13 mouse cellular contexts compared by ENCODE assay signal in genomic region chr2:181102161-181102560, GRCm38 (mm10). TPM values are rescaled to one million over a fixed set of nuclear protein-coding genes. Genes with fewer than 3 reads are reported as not detected.
DNase-seq lines count a peak whose midpoint lies in the region; ATAC-seq and TF ChIP-seq lines count a peak whose summit lies in the region.
"Had no signal": no experiment of that assay in that cellular context is flagged by ENCODE, and none has a peak within 500 bp of the region (broad histone marks: within the 10 kb centered on the region; RNA-seq: fewer than 3 reads in every experiment).

No protein-coding gene starts in this region.

- H3K4me1 ChIP-seq in midbrain, embryonic 10.5 days: peaks cover 16% of the 10 kb centered on the region
- no peaks in the 10 kb centered on the region for H3K4me1 ChIP-seq in midbrain, postnatal 0 days (ENCODE audit: insufficient read depth, low read length)
- peaks cover 8% of the 10 kb centered on the region; the same call in 1 of the 2 replicates for H3K4me1 ChIP-seq in embryonic facial prominence, embryonic 10.5 days
- H3K4me1 ChIP-seq in hindbrain, embryonic 13.5 days (replicated peaks): peaks cover 18% of the 10 kb centered on the region
- peaks cover 18% of the 10 kb centered on the region for H3K4me1 ChIP-seq in neural tube, embryonic 13.5 days (replicated peaks)

- intact Hi-C loops in heart, postnatal 25 days (cut with DNase I): no loop called here

- no peak for TF ChIP-seq CTCF in midbrain, postnatal 0 days (IDR thresholded peaks at IDR 0.05)

- peak overlapping the region; percentile 75 for H3K27ac ChIP-seq in midbrain, embryonic 10.5 days (replicated peaks)
- H3K27ac ChIP-seq in midbrain, postnatal 0 days (ENCODE audit: low read depth, low read length): no peak overlapping the region
- H3K27ac ChIP-seq in embryonic facial prominence, embryonic 10.5 days (replicated peaks): 0 out of 2 replicates have a peak overlapping the region, but pooled peaks have one; percentile 26
- H3K27ac ChIP-seq in hindbrain, embryonic 13.5 days: peak overlapping the region; percentile 79
- H3K27ac ChIP-seq in neural tube, embryonic 13.5 days (replicated peaks): peak overlapping the region; percentile 67
- H3K27ac ChIP-seq: heart, adult 2 months had no signal

- H3K9me3 ChIP-seq in midbrain, embryonic 10.5 days (replicated peaks): no peaks in the 10 kb centered on the region
- no peaks in the 10 kb centered on the region for H3K9me3 ChIP-seq in midbrain, postnatal 0 days (ENCODE audit: low read length)
- H3K9me3 ChIP-seq in embryonic facial prominence, embryonic 10.5 days: no peaks in the 10 kb centered on the region
- H3K9me3 ChIP-seq in hindbrain, embryonic 13.5 days: no peaks in the 10 kb centered on the region
- H3K9me3 ChIP-seq in neural tube, embryonic 13.5 days: no peaks in the 10 kb centered on the region

- H3K4me3 ChIP-seq in midbrain, embryonic 10.5 days: no peak overlapping the region
- no peak overlapping the region for H3K4me3 ChIP-seq in midbrain, postnatal 0 days (ENCODE audit: low read depth, low read length)
- no peak overlapping the region for H3K4me3 ChIP-seq in embryonic facial prominence, embryonic 10.5 days
- H3K4me3 ChIP-seq in hindbrain, embryonic 13.5 days: no peak overlapping the region
- H3K4me3 ChIP-seq in neural tube, embryonic 13.5 days: no peak overlapping the region
- H3K4me3 ChIP-seq: heart, adult 2 months had no signal

- WGBS in midbrain, embryonic 10.5 days: 19% methylated on average over 2 of the region's 2 CpGs
- WGBS in midbrain, postnatal 0 days: 11% methylated on average over 2 of the region's 2 CpGs
- 35% methylated on average over 2 of the region's 2 CpGs for WGBS in embryonic facial prominence, embryonic 10.5 days
- 12% methylated on average over 2 of the region's 2 CpGs for WGBS in hindbrain, embryonic 13.5 days
- 15% methylated on average over 2 of the region's 2 CpGs for WGBS in neural tube, embryonic 13.5 days

- ATAC-seq in midbrain, postnatal 0 days (ENCODE audit: low FRiP score): no peak
- peak; percentile 72 for ATAC-seq in hindbrain, embryonic 13.5 days (ENCODE audit: low FRiP score)
- ATAC-seq in neural tube, embryonic 13.5 days (ENCODE audit: low read depth): peak; percentile 64
- ATAC-seq in erythroid progenitor cell, adult 5-6 weeks (replicated peaks; ENCODE audit: low FRiP score, poor library complexity, severe bottlenecking): no peak

- no peaks in the 10 kb centered on the region for H3K36me3 ChIP-seq in midbrain, embryonic 10.5 days
- H3K36me3 ChIP-seq in midbrain, postnatal 0 days (ENCODE audit: insufficient read depth, low read length): 0 out of 2 replicates have a peak, but pooled peaks cover 3% of the 10 kb centered on the region
- H3K36me3 ChIP-seq in embryonic facial prominence, embryonic 10.5 days (replicated peaks): no peaks in the 10 kb centered on the region
- peaks cover 49% of the 10 kb centered on the region for H3K36me3 ChIP-seq in hindbrain, embryonic 13.5 days
- peaks cover 39% of the 10 kb centered on the region for H3K36me3 ChIP-seq in neural tube, embryonic 13.5 days

- no peaks in the 10 kb centered on the region for H3K27me3 ChIP-seq in midbrain, embryonic 10.5 days (ENCODE audit: low read depth, poor library complexity, severe bottlenecking)
- no peaks in the 10 kb centered on the region for H3K27me3 ChIP-seq in midbrain, postnatal 0 days (ENCODE audit: insufficient read depth, low read length)
- no peaks in the 10 kb centered on the region for H3K27me3 ChIP-seq in embryonic facial prominence, embryonic 10.5 days (replicated peaks; ENCODE audit: low read depth, poor library complexity, severe bottlenecking)
- no peaks in the 10 kb centered on the region for H3K27me3 ChIP-seq in hindbrain, embryonic 13.5 days
- H3K27me3 ChIP-seq in neural tube, embryonic 13.5 days: no peaks in the 10 kb centered on the region

- no peak overlapping the region for H3K4me2 ChIP-seq in midbrain, postnatal 0 days (ENCODE audit: low read depth, low read length, poor library complexity, severe bottlenecking)
- no peak overlapping the region for H3K4me2 ChIP-seq in hindbrain, embryonic 13.5 days
- no peak overlapping the region for H3K4me2 ChIP-seq in neural tube, embryonic 13.5 days

- peak; percentile 33 for DNase-seq in midbrain, embryonic 10.5 days (ENCODE audit: low spot score)
- no peak for DNase-seq in midbrain, postnatal 0 days (ENCODE audit: low spot score)
- DNase-seq in embryonic facial prominence, embryonic 10.5 days (ENCODE audit: low spot score): no peak
- DNase-seq in heart, adult 18-20 months: no peak
- DNase-seq in heart, postnatal 25 days (ENCODE audit: low spot score): no peak
- DNase-seq: cerebellum, postnatal 25 days; heart, adult 2 months; kidney, postnatal 36 days; thymus, postnatal 14 days had no signal

- no peak overlapping the region for H3K9ac ChIP-seq in midbrain, postnatal 0 days (replicated peaks; ENCODE audit: low read length, poor library complexity, severe bottlenecking)
- H3K9ac ChIP-seq in hindbrain, embryonic 13.5 days: peak overlapping the region; percentile 19; the same call in 1 of the 2 replicates
- H3K9ac ChIP-seq in neural tube, embryonic 13.5 days: peak overlapping the region; percentile 28; the same call in 1 of the 2 replicates

RNA-seq across cellular contexts. Expression of gene Kcnq2, which starts 32.9 kb away (rescaled TPM):
- polyA plus RNA-seq in midbrain, embryonic 10.5 days (2016; fragmentation: Nextera tagmentation; extraction: Ambion mirVana): 3.5 and 9.7 TPM in 2 replicates
- 134 and 162 TPM in 2 replicates for total RNA-seq in midbrain, postnatal 0 days (2014; rRNA removed)
- 33.8 and 40.6 TPM in 2 replicates for polyA plus RNA-seq in midbrain, postnatal 0 days (2015; fragmentation: Nextera tagmentation; extraction: Ambion mirVana)
- 1.8 and 1.9 TPM in 2 replicates for polyA plus RNA-seq in embryonic facial prominence, embryonic 10.5 days (2016; fragmentation: Nextera tagmentation; extraction: Ambion mirVana)
- 50.0 and 53.9 TPM in 2 replicates for polyA plus RNA-seq in hindbrain, embryonic 13.5 days (2015; fragmentation: Nextera tagmentation; extraction: Ambion mirVana)
- 43.9 TPM in 2 replicates for polyA plus RNA-seq in neural tube, embryonic 13.5 days (2015; fragmentation: Nextera tagmentation; extraction: Ambion mirVana)
- total RNA-seq in erythroid progenitor cell, adult 5-6 weeks (2015; ENCODE audit: low replicate concordance): not detected in 2 replicates
- total RNA-seq in erythroid progenitor cell, adult 5-6 weeks (2017; ENCODE audit: low replicate concordance): not detected in 2 replicates
- under 1 TPM in 1 of 2 experiments, not detected in 1; 0.03 TPM for total RNA-seq in heart, adult 18-20 months (2021)
- total RNA-seq in heart, postnatal 25 days (2021): under 1 TPM in 1 of 2 experiments, not detected in 1; 0.22 TPM

RNA-seq across cellular contexts. Expression of gene Eef1a2, which starts 54.7 kb away (rescaled TPM):
- polyA plus RNA-seq in midbrain, embryonic 10.5 days (2016; fragmentation: Nextera tagmentation; extraction: Ambion mirVana): 0.29 TPM in 1 of 2 replicates, not detected in the other
- 321 and 367 TPM in 2 replicates for total RNA-seq in midbrain, postnatal 0 days (2014; rRNA removed)
- polyA plus RNA-seq in midbrain, postnatal 0 days (2015; fragmentation: Nextera tagmentation; extraction: Ambion mirVana): 23.1 and 23.3 TPM in 2 replicates
- polyA plus RNA-seq in embryonic facial prominence, embryonic 10.5 days (2016; fragmentation: Nextera tagmentation; extraction: Ambion mirVana): 0.11 TPM in 1 of 2 replicates, not detected in the other
- 6.4 and 6.7 TPM in 2 replicates for polyA plus RNA-seq in hindbrain, embryonic 13.5 days (2015; fragmentation: Nextera tagmentation; extraction: Ambion mirVana)
- polyA plus RNA-seq in neural tube, embryonic 13.5 days (2015; fragmentation: Nextera tagmentation; extraction: Ambion mirVana): 7.7 and 8.9 TPM in 2 replicates
- total RNA-seq in erythroid progenitor cell, adult 5-6 weeks (2015; ENCODE audit: low replicate concordance): not detected in 2 replicates
- total RNA-seq in erythroid progenitor cell, adult 5-6 weeks (2017; ENCODE audit: low replicate concordance): not detected in 2 replicates
- 1,000 to 10,000 TPM; 1,477 to 1,557 TPM for total RNA-seq in heart, adult 18-20 months (2021)
- total RNA-seq in heart, postnatal 25 days (2021): 1,000 to 10,000 TPM; 1,438 to 1,541 TPM
- polyA plus RNA-seq: liver, embryonic 16.5 days had no signal

RNA-seq across cellular contexts. Expression of gene Chrna4, which starts 58.8 kb away (rescaled TPM):
- polyA plus RNA-seq in midbrain, embryonic 10.5 days (2016; fragmentation: Nextera tagmentation; extraction: Ambion mirVana): 17.9 and 23.8 TPM in 2 replicates
- total RNA-seq in midbrain, postnatal 0 days (2014; rRNA removed): 53.9 and 58.7 TPM in 2 replicates
- polyA plus RNA-seq in midbrain, postnatal 0 days (2015; fragmentation: Nextera tagmentation; extraction: Ambion mirVana): 43.6 and 47.8 TPM in 2 replicates
- 5.5 and 6.7 TPM in 2 replicates for polyA plus RNA-seq in embryonic facial prominence, embryonic 10.5 days (2016; fragmentation: Nextera tagmentation; extraction: Ambion mirVana)
- 33.6 and 37.0 TPM in 2 replicates for polyA plus RNA-seq in hindbrain, embryonic 13.5 days (2015; fragmentation: Nextera tagmentation; extraction: Ambion mirVana)
- polyA plus RNA-seq in neural tube, embryonic 13.5 days (2015; fragmentation: Nextera tagmentation; extraction: Ambion mirVana): 42.9 and 43.0 TPM in 2 replicates
- not detected in 2 replicates for total RNA-seq in erythroid progenitor cell, adult 5-6 weeks (2015; ENCODE audit: low replicate concordance)
- not detected in 2 replicates for total RNA-seq in erythroid progenitor cell, adult 5-6 weeks (2017; ENCODE audit: low replicate concordance)
- total RNA-seq in heart, adult 18-20 months (2021): not detected
- not detected for total RNA-seq in heart, postnatal 25 days (2021)
- total RNA-seq: heart, adult 2 months had no signal
- polyA plus RNA-seq: heart, adult 2 months had no signal

Comparison
In these comparisons a context has a peak if more than half of its experiments do, and no peak if none do; other contexts are left out.
1. ATAC-seq: peak in hindbrain, embryonic 13.5 days (single experiment) and neural tube, embryonic 13.5 days (single experiment); none in midbrain, postnatal 0 days (single experiment) and erythroid progenitor cell, adult 5-6 weeks (single experiment).